Mouse (Mus musculus) ovary, adult 2 months (tissue): ENCODE data around the gene Cbr4. TPM values are rescaled to one million over a fixed set of nuclear protein-coding genes. Genes with fewer than 3 reads are reported as not detected.

Experiments
- polyA plus RNA-seq: library from polyadenylated mRNA; depleted of rRNA; stranded (reverse); fragments of >200 nt; gene quantifications from 2 replicates; pipeline ENCODE4 v1.2.3, GENCODE M21; 2012; rRNA removed

The Cbr4 gene
- polyA plus RNA-seq, result 2.1 and 3.2 TPM in 2 replicates

DNA sequence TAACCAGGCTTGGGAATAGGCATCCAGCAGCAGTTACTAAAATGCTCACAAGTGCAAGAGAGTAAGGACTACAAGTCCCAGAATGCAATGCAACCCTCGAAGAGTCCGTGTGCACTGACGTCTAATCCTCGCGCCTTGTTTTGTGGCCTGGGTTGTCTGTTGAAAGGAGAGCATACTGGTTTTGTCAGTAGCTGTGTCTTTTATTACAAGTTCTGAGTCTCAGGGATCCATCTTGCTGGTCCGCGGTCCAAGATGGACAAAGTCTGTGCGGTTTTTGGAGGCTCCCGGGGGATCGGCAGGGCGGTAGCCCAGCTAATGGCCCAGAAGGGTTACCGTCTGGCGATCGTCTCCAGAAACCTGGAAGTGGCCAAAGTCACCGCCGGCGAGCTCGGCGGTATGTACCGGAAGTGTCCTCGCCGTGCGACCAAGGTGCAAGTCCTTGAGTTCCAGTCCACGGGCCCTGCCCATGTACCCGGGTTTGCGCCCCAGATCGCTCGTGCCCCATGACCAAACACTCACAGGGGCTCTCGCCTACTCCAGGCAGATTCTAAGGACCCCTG is at the start of gene Cbr4:
Cbr4 (plus strand) TSS at position 138 of the 560 bp plus-strand sequence.

